16 mouse cellular contexts compared by ENCODE assay signal in genomic region chr11:54776735-54777333, GRCm38 (mm10). TPM values are rescaled to one million over a fixed set of nuclear protein-coding genes. Genes with fewer than 3 reads are reported as not detected.
DNase-seq lines count a peak whose midpoint lies in the region; ATAC-seq and TF ChIP-seq lines count a peak whose summit lies in the region.
"Had no signal": no experiment of that assay in that cellular context is flagged by ENCODE, and none has a peak within 500 bp of the region (broad histone marks: within the 10 kb centered on the region; RNA-seq: fewer than 3 reads in every experiment).

No protein-coding gene starts in this region.

- H3K4me3 ChIP-seq in forebrain, postnatal 0 days (ENCODE audit: low read depth, low read length), result no peak overlapping the region
- no peak overlapping the region for H3K4me3 ChIP-seq in forebrain, embryonic 16.5 days (replicated peaks; ENCODE audit: low read length)
- no peak overlapping the region for H3K4me3 ChIP-seq in heart, embryonic 15.5 days
- no peak overlapping the region for H3K4me3 ChIP-seq in lung, postnatal 0 days (ENCODE audit: low read depth, low read length)
- no peak overlapping the region for H3K4me3 ChIP-seq in small intestine, adult 2 months (ENCODE audit: low read depth, low read length)
- H3K4me3 ChIP-seq: hindbrain, embryonic 15.5 days; midbrain, embryonic 15.5 days had no signal

- H3K4me2 ChIP-seq in forebrain, postnatal 0 days (ENCODE audit: low read depth), result no peak overlapping the region
- H3K4me2 ChIP-seq in forebrain, embryonic 16.5 days (ENCODE audit: low read length), result no peak overlapping the region
- H3K4me2 ChIP-seq in heart, embryonic 15.5 days, result 0 out of 2 replicates have a peak overlapping the region, but pooled peaks have one; percentile 15
- no peak overlapping the region for H3K4me2 ChIP-seq in lung, postnatal 0 days (replicated peaks; ENCODE audit: low read depth, low read length)
- H3K4me2 ChIP-seq: hindbrain, embryonic 15.5 days; midbrain, embryonic 15.5 days had no signal

- peaks cover 16% of the 10 kb centered on the region for H3K4me1 ChIP-seq in forebrain, postnatal 0 days (ENCODE audit: insufficient read depth)
- peaks cover 9% of the 10 kb centered on the region for H3K4me1 ChIP-seq in forebrain, embryonic 16.5 days (replicated peaks; ENCODE audit: control insufficient read depth, insufficient read depth, low read length)
- peaks cover 54% of the 10 kb centered on the region for H3K4me1 ChIP-seq in heart, embryonic 15.5 days (replicated peaks)
- H3K4me1 ChIP-seq in lung, postnatal 0 days (ENCODE audit: insufficient read depth, low read depth, low read length), result peaks cover 13% of the 10 kb centered on the region
- peaks cover 12% of the 10 kb centered on the region; the same call in 1 of the 2 replicates for H3K4me1 ChIP-seq in small intestine, adult 2 months (ENCODE audit: control insufficient read depth, insufficient read depth, insufficient read length, low read length)

- no peak for TF ChIP-seq EP300 in lung, postnatal 0 days (IDR thresholded peaks at IDR 0.05)

- no peak for DNase-seq in forebrain, postnatal 0 days
- DNase-seq in heart, adult 8-10 months (ENCODE audit: low spot score), result no peak
- no peak for DNase-seq in lung, postnatal 0 days (ENCODE audit: low spot score)
- DNase-seq in lung, postnatal 10 days, result no peak
- no peak for DNase-seq in right cerebral cortex, adult 2 months (ENCODE audit: low spot score in 2 of 2)
- DNase-seq: adrenal gland, postnatal 14 days; cerebellum, adult 9-11 months; kidney, adult 11 months; right cerebral cortex, postnatal 25 days had no signal

- TF ChIP-seq CTCF in forebrain, postnatal 0 days (IDR thresholded peaks at IDR 0.05; ENCODE audit: low read depth), result no peak
- TF ChIP-seq CTCF in lung, postnatal 0 days (IDR thresholded peaks at IDR 0.05), result no peak
- no peak for TF ChIP-seq CTCF in small intestine, adult 2 months (IDR thresholded peaks at IDR 0.05; ENCODE audit: extremely low read depth, insufficient read length, insufficient replicate concordance, low read depth, low read length)

- no peak for TF ChIP-seq POLR2A in small intestine, adult 2 months (IDR thresholded peaks at IDR 0.05; ENCODE audit: low read depth, low read length)

- ATAC-seq in forebrain, postnatal 0 days, result no peak
- no peak for ATAC-seq in forebrain, embryonic 16.5 days
- ATAC-seq in heart, embryonic 15.5 days (replicated peaks; ENCODE audit: insufficient number of reproducible peaks, insufficient read depth, low FRiP score, low read depth), result no peak
- no peak for ATAC-seq in lung, postnatal 0 days
- ATAC-seq: midbrain, embryonic 15.5 days had no signal

- no peaks in the 10 kb centered on the region for H3K27me3 ChIP-seq in forebrain, postnatal 0 days (ENCODE audit: insufficient read depth, low read length)
- H3K27me3 ChIP-seq in forebrain, embryonic 16.5 days (replicated peaks; ENCODE audit: control insufficient read depth, insufficient read depth, low read length), result no peaks in the 10 kb centered on the region
- no peaks in the 10 kb centered on the region for H3K27me3 ChIP-seq in heart, embryonic 15.5 days
- no peaks in the 10 kb centered on the region for H3K27me3 ChIP-seq in lung, postnatal 0 days (replicated peaks; ENCODE audit: insufficient read depth, low read length)
- no peaks in the 10 kb centered on the region for H3K27me3 ChIP-seq in small intestine, adult 2 months (ENCODE audit: control insufficient read depth, insufficient read depth, low read length)
- H3K27me3 ChIP-seq: hindbrain, embryonic 15.5 days; megakaryocyte, embryonic 14.5 days; midbrain, embryonic 15.5 days had no signal

- H3K36me3 ChIP-seq in forebrain, postnatal 0 days (ENCODE audit: insufficient read depth), result no peaks in the 10 kb centered on the region
- H3K36me3 ChIP-seq in forebrain, embryonic 16.5 days (ENCODE audit: control insufficient read depth, insufficient read depth), result no peaks in the 10 kb centered on the region
- H3K36me3 ChIP-seq in heart, embryonic 15.5 days, result no peaks in the 10 kb centered on the region
- no peaks in the 10 kb centered on the region for H3K36me3 ChIP-seq in lung, postnatal 0 days (ENCODE audit: insufficient read depth, low read length)
- H3K36me3 ChIP-seq in small intestine, adult 2 months (ENCODE audit: control insufficient read depth, insufficient read depth, low read length), result no peaks in the 10 kb centered on the region
- H3K36me3 ChIP-seq: hindbrain, embryonic 15.5 days; midbrain, embryonic 15.5 days had no signal

- H3K27ac ChIP-seq in forebrain, postnatal 0 days (ENCODE audit: low read depth, low read length), result peak overlapping the region; percentile 36; the same call in 1 of the 2 replicates
- H3K27ac ChIP-seq in forebrain, embryonic 16.5 days (ENCODE audit: low read length), result no peak overlapping the region
- H3K27ac ChIP-seq in heart, embryonic 15.5 days, result peak overlapping the region; percentile 73
- peak overlapping the region; percentile 73; the same call in 1 of the 2 replicates for H3K27ac ChIP-seq in lung, postnatal 0 days (ENCODE audit: low read length)
- H3K27ac ChIP-seq in small intestine, adult 2 months (ENCODE audit: insufficient read depth, low read depth, low read length), result peak overlapping the region; percentile 72; the same call in 1 of the 2 replicates
- H3K27ac ChIP-seq: liver, embryonic 14.5 days; midbrain, embryonic 15.5 days had no signal

- H3K9ac ChIP-seq in forebrain, postnatal 0 days, result no peak overlapping the region
- no peak overlapping the region for H3K9ac ChIP-seq in forebrain, embryonic 16.5 days (replicated peaks; ENCODE audit: low read depth, low read length)
- no peak overlapping the region for H3K9ac ChIP-seq in heart, embryonic 15.5 days
- no peak overlapping the region for H3K9ac ChIP-seq in lung, postnatal 0 days (replicated peaks; ENCODE audit: low read depth)
- H3K9ac ChIP-seq: hindbrain, embryonic 15.5 days; liver, embryonic 14.5 days; midbrain, embryonic 15.5 days had no signal

- WGBS in forebrain, postnatal 0 days, result 56% methylated on average over 4 of the region's 4 CpGs
- WGBS in forebrain, embryonic 16.5 days, result 75% methylated on average over 4 of the region's 4 CpGs
- WGBS in heart, embryonic 15.5 days, result 46% methylated on average over 4 of the region's 4 CpGs
- WGBS in lung, postnatal 0 days, result 54% methylated on average over 4 of the region's 4 CpGs
- 59% methylated on average over 4 of the region's 4 CpGs for WGBS in small intestine, adult 2 months

- no peaks in the 10 kb centered on the region for H3K9me3 ChIP-seq in forebrain, postnatal 0 days (ENCODE audit: low read length)
- no peaks in the 10 kb centered on the region for H3K9me3 ChIP-seq in forebrain, embryonic 16.5 days (ENCODE audit: control insufficient read depth, low read length)
- no peaks in the 10 kb centered on the region for H3K9me3 ChIP-seq in heart, embryonic 15.5 days (replicated peaks)
- H3K9me3 ChIP-seq in lung, postnatal 0 days (ENCODE audit: low read length), result no peaks in the 10 kb centered on the region
- H3K9me3 ChIP-seq: hindbrain, embryonic 15.5 days; megakaryocyte, embryonic 14.5 days; midbrain, embryonic 15.5 days had no signal

RNA-seq across cellular contexts. Expression of gene Cdc42se2, which starts 10.6 kb away (rescaled TPM):
- 137 and 150 TPM in 2 replicates for total RNA-seq in forebrain, postnatal 0 days (2014; rRNA removed)
- 121 and 137 TPM in 2 replicates for polyA plus RNA-seq in forebrain, postnatal 0 days (2015; fragmentation: Nextera tagmentation; extraction: Ambion mirVana)
- 184 and 205 TPM in 2 replicates for polyA plus RNA-seq in forebrain, embryonic 16.5 days (2015; fragmentation: Nextera tagmentation; extraction: Ambion mirVana)
- polyA plus RNA-seq in heart, embryonic 15.5 days (2015; fragmentation: Nextera tagmentation; extraction: Ambion mirVana), result 53.2 and 66.5 TPM in 2 replicates
- 10 to 100 TPM; 20.1 to 22.6 (median 21.7) TPM for total RNA-seq in heart, adult 8-10 months (2022)
- 56.3 and 62.5 TPM in 2 replicates for polyA plus RNA-seq in lung, postnatal 0 days (2015; fragmentation: Nextera tagmentation; extraction: Ambion mirVana)
- 23.2 and 69.2 TPM in 2 replicates for polyA plus RNA-seq in small intestine, adult 2 months (2012; rRNA removed)
